Mouse (Mus musculus) G1E (cell line): ENCODE results near the gene Pofut2.

Experiments used
- CTCF ChIP-seq: IDR thresholded peaks from 2 replicates; pipeline ENCODE4 v1.5.1; 2012; ENCODE audit warnings: low read depth, low read length, inconsistent platforms, mixed read lengths
- GATA1 ChIP-seq: IDR thresholded peaks from 2 replicates; pipeline ENCODE4 v1.6.1; 2012; ENCODE audit warnings: borderline replicate concordance, low read length, inconsistent platforms, mixed read lengths
- GATA2 ChIP-seq: IDR thresholded peaks from 2 replicates; pipeline ENCODE4 v1.6.1; 2012; ENCODE audit warnings: low read depth, low read length, inconsistent platforms, borderline replicate concordance
- TAL1 ChIP-seq: conservative IDR thresholded peaks from 2 replicates; pipeline ENCODE4 v1.6.1; 2012; ENCODE audit warnings: low read depth, low read length, inconsistent platforms, mixed read lengths

DNA sequence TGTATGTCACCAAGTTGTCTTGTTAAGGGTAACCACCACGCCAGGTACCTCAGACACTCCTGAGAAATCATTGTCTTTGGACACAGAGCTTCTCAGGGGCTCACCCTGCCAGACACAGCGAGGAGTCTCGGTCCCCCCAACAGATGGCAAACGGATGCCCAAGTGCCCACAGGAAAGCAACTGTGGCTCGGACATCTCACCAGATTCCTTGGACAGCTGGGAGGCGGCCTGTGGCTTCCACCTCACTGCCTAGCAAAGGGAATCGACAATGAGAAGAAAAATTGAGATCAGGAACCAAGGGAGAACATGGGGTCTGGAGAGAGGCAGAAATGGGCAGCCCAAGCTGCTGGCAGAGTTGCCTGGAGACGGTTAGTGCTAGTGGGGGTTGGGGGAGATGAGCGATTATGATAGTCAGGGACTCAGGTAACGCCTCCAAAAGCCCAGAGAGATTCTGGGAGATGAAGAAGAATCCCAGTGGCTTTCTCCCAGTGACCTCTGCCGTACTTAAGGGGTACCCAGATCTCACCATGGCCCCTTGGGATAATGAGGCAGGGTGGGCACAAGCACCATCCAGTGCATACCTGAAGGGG, 36.0 kb upstream of the Pofut2 start:
- no peak for TF ChIP-seq GATA1
- TF ChIP-seq CTCF, result no peak
- TF ChIP-seq TAL1, result no peak
- TF ChIP-seq GATA2, result no peak
